Mouse (Mus musculus): ENCODE measurements at regions not wholly inside any gene's neighbourhood (a gene's known extent, or its start where the extent isn't known, plus 50 kb on each side); places are given as distances from the start of the nearest gene placed in this dataset.

- DNase-seq = no peak
Measured at GRCm38 (mm10) chr13:71481205-71481604, 482.3 kb downstream of the Irx1 start.

GRCm38 (mm10) chr13:71461552-71461951 lies 502.0 kb downstream of the Irx1 start:
- no peak for DNase-seq

- no peak for DNase-seq
Measured at GRCm38 (mm10) chr13:71460607-71461006, 502.9 kb downstream of the Irx1 start.

- no peak for DNase-seq
Measured at GRCm38 (mm10) chr13:71460097-71460496, 503.4 kb downstream of the Irx1 start.

- DNase-seq = no peak
Measured at GRCm38 (mm10) chr13:71459022-71459536, 504.4 kb downstream of the Irx1 start.

- peak; percentile 50 for DNase-seq
Measured at GRCm38 (mm10) chr13:71458061-71458935, 505.2 kb downstream of the Irx1 start.

- DNase-seq = no peak
Measured at GRCm38 (mm10) chr13:71457550-71457949, 506.0 kb downstream of the Irx1 start.

GRCm38 (mm10) chr13:71452258-71452657 lies 511.3 kb downstream of the Irx1 start:
- DNase-seq = no peak

GRCm38 (mm10) chr13:71437601-71438099 lies 525.9 kb downstream of the Irx1 start:
- no peak for DNase-seq

GRCm38 (mm10) chr13:71403654-71404560 lies 559.6 kb downstream of the Irx1 start:
- DNase-seq = no peak

GRCm38 (mm10) chr13:71393716-71394309 lies 552.2 kb upstream of the Adamts16 start:
- no peak for DNase-seq

- no peak for DNase-seq
Measured at GRCm38 (mm10) chr13:71378641-71379040, 537.0 kb upstream of the Adamts16 start.

GRCm38 (mm10) chr13:71375909-71376606 lies 534.4 kb upstream of the Adamts16 start:
- DNase-seq = no peak

- DNase-seq = no peak
Measured at GRCm38 (mm10) chr13:71372701-71373685, 531.4 kb upstream of the Adamts16 start.

- no peak for DNase-seq
Measured at GRCm38 (mm10) chr13:71369832-71370231, 528.2 kb upstream of the Adamts16 start.

- DNase-seq = no peak
Measured at GRCm38 (mm10) chr13:71365261-71365660, 523.6 kb upstream of the Adamts16 start.

- no peak for DNase-seq
Measured at GRCm38 (mm10) chr13:71362311-71362710, 520.7 kb upstream of the Adamts16 start.

- no peak for DNase-seq
Measured at GRCm38 (mm10) chr13:71359112-71359511, 517.5 kb upstream of the Adamts16 start.

GRCm38 (mm10) chr13:71350787-71351186 lies 509.2 kb upstream of the Adamts16 start:
- DNase-seq = no peak

GRCm38 (mm10) chr13:71342921-71343320 lies 501.3 kb upstream of the Adamts16 start:
- DNase-seq = no peak

- DNase-seq = no peak
Measured at GRCm38 (mm10) chr13:71338700-71339099, 497.1 kb upstream of the Adamts16 start.
